Mouse (Mus musculus) lung, postnatal 4 days (tissue): ENCODE measurements at regions not wholly inside any gene's neighbourhood (a gene's known extent, or its start where the extent isn't known, plus 50 kb on each side); places are given as distances from the start of the nearest gene placed in this dataset.

Experiments used
- DNase-seq, 2 experiments: peaks; one replicate each; pipeline ENCODE4 v3.0.0; 2021

DNA sequence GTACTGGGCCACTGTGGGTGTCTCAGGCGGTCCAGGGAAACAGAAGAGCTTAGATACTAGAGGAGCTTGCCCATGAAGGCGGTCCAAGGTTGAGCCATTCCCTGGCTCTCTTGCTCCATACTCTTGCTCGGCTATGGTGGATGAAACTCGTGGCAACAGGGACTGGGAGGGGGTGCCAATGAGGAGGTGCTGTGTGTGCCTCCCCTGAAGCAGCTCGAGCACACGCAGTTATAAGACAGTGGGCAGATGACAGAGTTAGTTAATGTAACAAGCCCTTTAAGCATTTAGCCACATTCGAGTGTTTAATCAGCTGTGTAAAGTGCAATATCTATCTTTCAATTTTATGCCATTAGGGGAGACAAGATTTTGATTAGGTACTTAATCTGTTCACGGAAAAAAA, 237.5 kb downstream of the Dhx35 start:
- no peak for DNase-seq

DNA sequence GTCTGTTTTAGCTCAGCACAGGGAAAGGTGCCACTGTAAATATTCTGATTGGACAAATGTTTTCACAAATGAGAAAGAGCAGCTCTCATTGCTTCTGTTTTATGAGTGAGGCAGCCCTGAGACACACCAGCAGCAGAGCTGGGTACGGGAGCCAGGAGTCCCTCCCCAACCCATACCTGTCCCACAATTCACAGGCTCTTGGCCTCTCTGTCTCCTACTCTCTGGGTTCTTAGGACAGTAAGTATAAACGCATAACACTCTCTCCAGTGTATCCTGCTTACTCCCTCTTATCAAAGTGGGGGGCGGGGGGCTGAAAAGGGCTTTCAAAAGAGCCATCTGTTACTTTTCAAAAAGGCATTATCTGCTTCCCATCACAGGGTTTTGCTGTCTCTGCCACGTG, 245.3 kb downstream of the Dhx35 start:
- DNase-seq, result no peak

DNA sequence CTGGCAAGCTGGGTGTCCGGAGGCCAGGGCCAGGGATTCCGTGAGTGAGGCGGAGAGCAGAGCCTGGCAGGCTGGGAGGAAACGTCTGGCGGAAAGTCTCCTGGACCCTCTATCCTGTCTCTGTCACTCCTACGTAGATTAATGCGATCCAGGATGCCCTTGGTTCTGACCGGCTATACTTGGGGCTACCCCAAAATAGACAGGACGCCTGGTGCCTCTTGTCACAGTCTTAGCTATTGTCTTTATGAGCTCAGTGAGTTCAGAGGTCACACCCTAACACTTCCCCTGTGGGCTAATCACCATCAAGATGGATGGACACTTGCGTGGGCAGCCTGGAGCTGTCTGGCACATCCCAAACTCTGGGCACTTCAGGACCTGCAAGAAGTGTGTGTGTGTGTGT, 258.9 kb downstream of the Dhx35 start:
- DNase-seq, result peak; percentile 56 to 81

DNA sequence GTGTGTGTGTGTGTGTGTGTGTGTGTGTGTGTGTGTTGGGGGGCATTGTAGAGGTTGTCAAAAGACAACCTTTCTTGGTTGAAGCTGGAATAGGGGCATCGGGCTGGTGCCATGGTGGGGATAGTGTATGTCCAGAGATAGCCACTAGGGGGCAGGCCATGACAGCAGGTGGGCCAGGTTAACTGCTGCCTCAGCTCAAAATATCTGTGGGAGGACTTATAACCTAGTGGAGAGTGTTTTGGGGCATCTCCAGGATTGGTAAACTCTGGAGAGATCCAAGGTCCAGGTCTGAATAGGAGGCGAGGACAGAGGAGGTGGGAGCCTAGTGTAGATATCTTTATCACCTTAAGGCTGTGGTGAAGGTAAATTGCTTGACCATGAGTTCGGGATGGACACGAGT, 259.3 kb downstream of the Dhx35 start:
- peak; percentile 58 to 75 for DNase-seq

DNA sequence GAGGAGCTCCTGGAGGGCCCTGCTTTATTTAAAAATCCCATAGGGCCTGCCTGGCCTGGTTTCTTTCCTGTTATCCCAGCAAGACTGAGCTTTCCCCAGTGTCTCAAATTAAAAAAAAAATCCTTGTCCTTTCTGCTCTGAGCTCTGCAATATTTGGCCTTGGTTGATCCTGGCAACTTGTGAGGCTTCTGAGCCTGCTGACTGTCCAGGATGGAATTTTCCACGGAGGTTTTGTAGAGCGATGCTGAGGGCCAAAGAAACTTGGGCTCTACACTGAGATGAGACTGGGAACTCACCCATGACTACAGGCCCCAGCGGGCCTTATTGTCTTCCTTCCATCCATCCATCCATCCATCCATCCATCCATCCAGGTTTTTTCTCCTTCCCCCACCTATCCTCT, 259.8 kb downstream of the Dhx35 start:
- no peak for DNase-seq

DNA sequence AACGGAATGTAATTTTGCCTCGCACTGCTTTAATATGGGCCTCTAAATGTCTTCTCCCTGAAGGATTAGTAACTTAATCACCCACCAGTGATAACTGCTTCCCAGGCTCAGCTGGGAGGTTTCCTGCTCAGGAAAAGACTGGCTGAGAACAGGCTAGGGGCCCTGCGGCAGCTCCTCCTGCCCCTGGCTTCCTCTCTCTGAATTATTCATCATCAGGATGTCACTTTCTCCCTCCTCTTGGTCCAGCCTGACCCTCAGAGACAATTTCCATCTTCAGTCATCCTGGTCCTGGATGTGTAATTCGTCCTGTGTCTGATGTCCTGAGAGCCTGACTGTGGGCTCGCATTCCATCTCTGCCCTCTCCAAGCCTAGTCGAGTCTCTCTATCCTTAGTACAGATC, 261.2 kb downstream of the Dhx35 start:
- DNase-seq, result no peak

DNA sequence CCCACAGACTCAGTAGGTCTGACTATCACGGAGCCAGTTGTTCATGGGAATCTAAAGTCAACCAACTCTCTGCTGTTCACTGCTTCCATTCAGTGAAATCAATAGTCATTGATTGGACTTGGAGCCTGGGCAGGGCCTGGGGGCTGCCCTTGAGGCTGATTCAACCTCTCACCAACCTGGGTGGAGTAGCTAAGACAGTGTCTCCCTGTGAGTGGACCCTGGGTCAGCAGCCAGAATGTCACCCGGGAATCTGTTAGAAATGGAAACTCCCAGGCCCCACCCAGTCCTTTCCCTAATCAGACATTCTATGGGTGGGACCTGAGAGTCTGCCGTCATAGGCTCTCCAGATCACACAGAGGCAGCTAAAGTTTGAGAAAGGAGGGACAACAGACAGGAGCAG, 262.4 kb downstream of the Dhx35 start:
- DNase-seq, result no peak

DNA sequence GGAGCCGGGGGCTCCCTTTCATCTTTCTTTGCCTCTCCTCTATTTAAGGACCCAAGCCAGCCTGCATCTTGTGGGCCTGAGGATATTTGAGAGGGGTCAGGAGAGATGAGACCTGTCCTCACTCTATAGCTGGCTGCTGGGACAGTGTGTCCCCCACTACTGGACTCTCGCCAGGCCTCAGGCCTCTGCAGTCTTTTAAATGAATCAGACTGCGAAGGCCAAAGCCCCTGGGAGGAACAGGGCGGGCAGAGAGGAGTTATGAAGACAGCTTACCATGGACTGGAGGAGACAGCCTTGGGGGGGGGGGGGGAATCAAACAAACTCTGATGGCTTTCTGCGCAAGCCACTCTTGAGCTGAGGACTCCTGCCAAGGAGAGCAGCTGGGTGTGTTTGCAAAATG, 262.9 kb downstream of the Dhx35 start:
- no peak for DNase-seq

DNA sequence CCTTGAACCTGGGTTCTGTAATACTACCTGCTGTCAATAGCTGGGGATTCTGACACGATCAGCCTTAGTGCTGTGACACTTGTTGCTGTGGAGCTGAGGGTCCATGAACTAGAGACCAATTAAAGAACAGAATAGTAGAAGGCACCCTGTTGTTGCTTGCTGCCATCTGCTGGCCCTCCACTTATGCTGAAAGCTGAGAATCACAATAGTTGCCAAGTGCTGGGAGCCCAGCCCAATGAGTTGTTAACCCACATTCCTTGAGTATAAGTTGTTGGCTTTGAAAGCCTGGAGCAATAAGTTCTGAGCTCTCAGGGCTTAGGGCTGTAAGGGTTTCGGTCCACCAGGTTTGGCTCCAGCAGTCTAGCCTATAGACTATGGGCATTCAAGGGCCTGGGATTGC, 267.7 kb downstream of the Dhx35 start:
- peak; percentile 35 to 41 for DNase-seq

DNA sequence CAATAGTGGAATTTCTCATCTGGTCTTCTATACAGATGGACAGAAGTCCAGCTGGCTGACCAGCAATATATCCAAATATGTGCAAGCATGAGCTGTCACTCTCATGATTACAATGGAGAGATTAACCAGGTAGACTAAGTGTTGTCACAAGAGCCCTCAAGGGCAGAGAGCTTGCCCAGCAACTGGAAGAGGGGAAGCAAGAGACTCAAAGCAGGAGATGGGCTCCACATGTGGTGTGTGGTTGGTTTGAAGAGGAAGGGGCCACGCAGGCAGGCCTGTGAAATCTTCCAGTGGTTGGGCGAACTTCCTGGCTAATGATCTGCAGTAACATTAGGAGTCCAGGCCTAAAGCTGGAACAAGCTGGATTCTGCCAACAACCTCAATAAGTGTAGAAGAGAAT, 268.1 kb downstream of the Dhx35 start:
- DNase-seq, result no peak

DNA sequence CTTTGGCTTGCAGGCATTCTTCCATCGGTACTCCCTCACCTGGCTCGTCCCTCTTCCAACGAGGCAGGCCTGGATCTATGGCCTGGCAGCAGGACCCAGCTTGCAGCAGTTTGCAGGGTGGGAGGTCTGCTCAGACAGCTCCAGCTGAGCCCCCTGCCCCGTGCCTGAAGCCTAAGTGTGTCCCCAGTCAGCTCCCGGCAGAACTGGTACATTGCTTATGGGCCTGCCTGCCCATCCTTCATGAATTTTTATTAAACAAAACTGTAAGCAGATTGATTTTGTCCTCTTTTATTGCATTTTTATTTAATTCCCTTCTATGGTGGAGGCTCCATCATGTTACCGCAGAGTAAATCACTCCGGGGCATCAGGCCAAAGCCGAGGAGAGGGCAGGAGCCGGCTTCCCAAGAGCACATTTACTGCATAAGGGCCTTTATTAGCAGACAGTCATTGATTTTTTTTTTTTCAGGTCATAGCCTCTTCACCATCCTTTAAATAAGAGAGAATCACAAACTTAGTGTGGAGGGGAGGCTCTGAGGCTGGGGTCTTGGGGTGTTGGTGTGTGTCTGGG, 269.9 kb downstream of the Dhx35 start:
- no peak for DNase-seq

DNA sequence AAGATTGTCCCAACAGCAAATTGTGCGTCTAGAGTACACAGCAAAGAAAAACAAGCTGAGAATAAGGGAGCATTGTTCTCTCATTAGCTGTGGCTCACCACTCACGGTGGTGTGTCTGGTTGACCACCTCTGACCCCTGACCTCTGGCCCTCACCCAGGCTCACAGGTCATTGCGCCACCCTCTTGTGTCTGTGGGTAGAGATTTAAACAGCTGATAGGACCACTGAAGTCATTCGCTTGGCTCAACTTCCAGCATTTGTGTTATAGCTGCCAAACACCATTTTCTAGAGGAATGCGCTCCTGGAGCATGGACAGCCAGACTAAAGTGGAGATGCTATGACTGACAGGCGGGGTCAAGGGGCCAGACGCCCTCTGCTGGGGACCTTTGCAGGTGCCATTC, 272.9 kb downstream of the Dhx35 start:
- DNase-seq, result no peak

DNA sequence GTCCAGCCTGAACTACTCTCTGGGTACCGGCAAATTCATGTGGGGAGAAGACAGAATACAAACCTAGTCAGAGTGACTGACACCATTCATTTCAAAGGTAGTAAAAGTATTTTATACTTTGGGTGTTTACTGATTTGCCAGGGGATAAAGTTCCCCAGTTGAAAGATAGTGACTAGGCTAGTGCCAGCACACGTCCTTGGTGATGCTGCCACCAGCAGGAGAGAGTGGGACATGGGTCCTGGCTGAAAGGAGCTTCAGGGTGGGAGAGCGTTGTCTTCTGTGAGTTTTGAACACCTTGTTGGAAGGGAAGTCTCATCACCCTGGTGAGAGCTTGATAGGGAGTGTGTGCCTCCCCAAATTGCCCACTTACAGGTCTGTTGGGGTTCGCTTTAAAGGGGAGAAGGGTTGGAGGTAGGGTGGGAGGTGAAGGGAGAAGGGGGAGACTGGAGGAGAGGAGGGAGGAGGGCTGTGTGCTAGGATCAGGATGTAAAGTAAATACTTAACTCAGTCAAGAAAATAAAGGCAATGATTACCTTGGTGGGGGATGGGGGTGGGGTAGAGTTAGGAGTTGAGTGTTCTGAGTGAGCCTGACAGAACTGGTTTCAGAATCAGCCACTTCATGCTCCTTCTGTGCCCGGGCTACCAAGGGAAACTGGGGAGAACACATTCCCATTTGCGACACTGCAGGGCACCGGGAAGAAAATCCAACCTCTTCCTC, 273.9 kb downstream of the Dhx35 start:
- DNase-seq, result peak in 1 of 2 experiments; percentile 16

DNA sequence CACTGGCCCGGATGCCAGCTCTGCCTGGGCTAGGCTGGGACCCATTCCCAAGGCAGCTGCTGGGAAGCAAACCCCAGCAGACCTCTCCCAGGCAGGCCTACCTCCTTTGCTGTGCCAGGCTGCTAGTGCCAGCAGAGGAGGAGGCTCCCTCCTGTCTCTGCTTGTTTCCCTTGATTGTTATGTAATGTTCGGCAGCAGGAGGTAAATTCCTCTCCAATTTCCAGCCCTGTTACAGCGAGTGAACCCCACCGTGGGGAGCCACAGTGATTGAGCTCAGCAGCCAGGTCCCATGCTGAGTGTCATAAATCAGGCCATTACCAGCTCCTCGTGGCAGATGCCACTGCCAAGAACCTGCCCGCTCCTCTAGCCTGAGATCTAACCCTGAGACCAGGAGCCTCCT, 274.6 kb downstream of the Dhx35 start:
- DNase-seq, result no peak

DNA sequence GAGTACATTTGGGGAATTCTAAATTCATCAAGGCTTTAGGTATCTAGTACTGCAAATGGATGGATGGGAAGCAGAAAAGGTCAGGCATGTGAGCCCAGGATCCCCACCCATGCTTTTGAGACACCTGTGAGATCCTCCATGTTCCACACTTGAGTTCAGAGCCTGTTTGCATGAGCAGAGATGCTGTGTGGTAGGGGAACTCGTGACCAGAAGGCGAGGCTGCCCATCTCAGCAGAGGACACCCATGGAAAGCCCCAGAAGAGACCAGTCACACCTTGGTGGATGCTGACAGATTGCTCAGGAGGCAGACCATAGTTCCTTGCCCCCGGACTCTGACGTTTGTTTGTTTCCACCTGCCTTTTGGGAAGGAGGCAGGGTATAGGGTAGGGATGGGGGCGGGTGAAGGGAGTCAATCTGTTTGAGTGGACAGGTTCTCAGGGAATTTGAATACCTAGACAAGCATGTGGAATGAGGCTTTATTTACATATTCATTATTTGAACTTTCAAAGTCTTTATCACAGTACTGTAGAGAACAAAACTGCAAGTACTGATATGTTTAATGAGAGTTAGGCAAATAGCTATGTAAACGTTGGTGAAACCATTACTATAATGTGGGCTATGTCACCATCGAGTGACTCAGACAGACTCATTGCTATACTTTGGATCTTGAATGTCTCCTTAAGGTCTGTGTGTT, 278.5 kb downstream of the Dhx35 start:
- no peak for DNase-seq

DNA sequence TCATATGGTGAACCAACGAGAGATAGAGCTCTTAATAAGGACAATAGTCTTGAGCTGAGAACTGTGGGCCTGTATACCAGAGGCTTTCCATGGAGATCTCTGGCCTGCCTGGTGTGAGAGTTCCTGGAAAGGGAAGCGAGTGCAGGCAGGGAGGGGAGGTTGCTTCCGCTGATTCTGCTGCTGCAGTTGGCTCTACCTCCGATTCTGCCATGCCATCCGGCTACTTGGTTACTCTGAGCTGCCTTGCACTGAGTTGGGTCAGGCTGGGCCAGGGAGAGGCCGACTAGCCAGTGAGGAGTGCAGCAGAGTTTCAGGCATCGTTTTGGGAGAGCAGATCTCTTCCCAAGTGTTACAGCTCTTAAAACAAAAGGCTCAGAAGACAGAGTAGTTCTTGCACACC, 285.2 kb downstream of the Dhx35 start:
- DNase-seq, result no peak

DNA sequence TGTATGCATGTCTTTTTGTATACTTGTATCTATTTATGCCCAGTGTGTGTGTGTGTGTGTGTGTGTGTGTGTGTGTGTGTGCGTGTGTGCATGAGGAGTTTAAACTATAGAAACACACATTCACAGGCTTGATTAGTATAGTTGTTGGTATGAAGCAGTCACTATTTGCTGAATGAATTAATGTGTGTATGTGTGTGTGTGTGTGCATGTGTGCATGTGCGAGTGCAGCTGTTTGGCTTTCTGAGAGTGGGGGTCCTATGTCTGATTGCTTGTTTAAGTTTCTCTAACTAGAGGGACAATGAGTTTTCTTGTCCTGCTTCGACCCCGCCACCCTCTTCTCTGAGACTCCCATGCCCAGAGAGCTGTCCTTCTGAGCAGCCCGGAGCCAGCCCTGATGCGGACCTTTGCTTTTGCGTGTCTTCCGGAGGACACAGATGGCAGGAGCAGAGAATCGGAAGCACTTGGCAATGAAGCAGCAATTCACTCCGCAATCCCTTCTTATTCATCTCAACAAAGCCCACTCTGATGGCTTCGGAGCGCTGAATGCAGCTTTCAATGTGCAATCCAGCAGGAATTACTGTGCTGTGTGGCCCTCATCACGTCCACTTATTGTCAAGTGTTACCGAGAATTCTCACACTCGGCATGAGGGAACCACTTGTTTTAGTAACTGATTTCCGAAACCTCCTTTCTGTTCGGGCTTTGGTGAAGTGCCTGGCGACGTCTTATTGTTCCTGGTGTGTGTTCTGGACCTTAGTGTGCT, 286.4 kb downstream of the Dhx35 start:
- no peak for DNase-seq

DNA sequence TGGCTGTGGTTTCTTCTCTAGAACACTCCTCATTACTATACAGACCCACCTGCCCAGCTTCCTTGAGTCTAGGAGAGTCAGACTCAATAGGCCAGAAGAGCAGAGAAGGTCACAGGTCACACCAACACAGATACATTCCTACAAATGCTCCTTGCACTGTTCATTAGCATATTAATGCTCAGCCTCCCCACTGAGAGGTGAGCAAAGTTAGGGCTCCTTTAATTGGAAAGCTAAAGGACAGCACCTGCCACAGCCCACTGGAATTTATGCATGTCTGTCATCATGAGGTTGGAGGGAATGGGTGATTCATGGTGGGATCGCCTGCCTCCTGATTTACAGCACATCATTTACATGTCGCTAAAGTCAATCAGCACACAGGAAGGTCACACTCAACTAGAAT, 292.2 kb downstream of the Dhx35 start:
- DNase-seq, result no peak

DNA sequence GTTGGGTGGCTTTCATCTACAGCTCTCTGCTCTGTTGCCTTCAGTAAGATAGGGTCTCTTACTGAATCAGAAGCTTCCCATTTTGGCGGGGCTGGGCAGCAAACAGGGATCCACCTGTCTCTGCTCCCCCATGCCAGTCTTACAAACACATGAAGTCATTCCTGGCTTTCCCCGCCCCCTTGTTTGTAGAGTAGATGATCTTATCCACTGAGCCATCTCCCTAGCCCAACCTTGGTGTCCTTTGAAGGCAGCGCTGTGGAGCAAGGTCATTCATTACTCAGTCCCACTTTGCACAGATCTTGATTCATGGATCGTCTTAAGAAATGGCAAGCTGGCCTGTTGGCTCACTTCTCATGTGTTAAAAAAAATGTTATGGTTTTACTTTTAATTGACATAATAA, 293.6 kb downstream of the Dhx35 start:
- DNase-seq, result no peak

DNA sequence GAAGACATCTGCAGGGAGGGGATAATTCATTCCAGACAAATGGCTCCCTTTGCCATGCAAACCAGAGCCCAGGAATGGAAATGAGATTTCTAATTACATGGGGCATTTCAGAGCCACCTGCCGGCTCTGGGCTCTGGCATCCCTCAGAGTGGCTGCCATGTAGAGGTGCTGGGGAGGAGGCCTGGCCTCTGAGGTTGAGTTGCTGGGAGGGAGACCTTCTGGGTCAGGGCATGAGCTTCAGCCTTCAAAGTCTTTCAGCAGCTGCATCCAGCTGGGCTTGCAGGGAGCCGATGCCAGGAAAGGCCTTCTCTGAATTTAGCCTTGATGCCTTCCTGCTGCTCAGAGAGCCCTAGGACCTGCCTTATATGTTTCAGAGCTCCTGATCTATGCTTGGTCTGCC, 302.1 kb downstream of the Dhx35 start:
- DNase-seq, result peak; percentile 57 to 82

DNA sequence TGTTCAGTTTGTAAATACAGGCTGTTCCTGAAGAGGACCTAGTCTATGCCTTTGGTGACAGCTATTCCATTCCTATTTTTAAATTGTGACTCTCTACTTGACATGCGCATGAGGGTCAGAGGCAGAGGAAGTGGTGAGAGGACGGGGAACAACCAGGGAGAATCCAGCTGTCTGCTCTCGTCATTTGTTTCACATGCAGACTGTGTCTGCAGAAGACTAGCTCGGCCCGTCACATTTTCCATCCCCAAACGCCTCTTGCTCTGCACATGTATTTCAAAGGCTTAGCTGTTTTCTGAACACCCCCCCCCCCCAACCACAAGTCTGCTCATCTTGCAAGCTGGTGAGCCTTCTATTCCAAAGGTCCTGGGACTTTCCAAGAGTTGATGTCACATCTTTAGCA, 339.4 kb downstream of the Dhx35 start:
- DNase-seq, result no peak

DNA sequence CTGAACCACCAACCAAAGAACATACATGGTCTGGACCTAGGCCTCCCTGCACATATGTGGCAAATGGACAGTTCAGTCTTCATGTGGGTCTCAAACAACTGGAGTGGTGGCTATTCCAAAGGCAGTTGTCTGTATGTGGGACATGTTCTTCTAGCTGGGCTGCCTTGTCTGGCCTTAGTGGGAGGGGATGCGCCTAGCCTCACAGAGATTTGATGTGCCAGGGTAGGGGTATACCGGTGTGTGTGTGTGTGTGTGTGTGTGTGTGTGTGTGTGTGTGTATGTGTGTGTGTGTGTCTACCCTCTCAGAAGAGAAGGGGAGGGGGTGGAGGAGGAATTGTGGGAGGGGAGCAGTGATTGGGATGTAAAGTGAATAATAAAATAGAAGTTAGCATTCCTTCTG, 344.0 kb downstream of the Dhx35 start:
- no peak for DNase-seq

DNA sequence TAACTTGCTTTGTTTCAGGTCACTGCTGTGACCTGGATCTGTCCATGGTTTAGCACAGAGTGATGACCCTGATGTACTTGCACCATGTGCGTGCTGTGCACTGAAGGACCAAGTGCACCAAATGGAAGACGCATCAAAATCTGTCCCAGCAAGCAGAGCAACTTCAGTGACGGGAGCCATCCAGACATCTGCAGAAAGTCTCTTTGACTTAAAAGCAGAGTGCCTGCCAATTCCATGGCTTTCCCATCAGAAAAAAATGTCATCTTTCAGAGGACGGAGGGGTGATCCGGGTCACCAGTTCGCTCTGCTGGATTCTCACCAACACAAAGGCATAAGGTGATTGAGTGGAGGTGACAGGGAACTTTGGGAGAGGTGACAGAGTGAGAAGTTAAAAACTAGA, 351.4 kb downstream of the Dhx35 start:
- no peak for DNase-seq

DNA sequence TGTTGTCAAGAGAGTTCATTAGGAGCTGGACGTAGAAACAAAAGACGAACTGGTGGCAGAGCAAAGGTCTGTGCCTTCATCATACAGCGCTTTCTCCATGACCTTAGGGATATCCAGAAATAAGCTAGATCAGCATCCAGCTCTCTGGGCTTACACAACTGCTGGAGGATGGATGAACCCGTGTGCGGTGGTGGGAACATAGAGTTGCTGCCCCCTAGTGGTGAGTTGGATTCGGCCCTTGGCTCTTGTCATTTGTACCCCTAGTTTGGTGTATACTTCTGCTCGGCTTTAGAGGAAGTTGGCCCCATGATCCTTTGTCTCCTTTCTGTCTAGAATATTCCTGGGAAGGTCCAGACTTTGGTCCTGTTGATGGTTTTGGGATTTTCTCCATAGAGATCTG, 369.4 kb downstream of the Dhx35 start:
- DNase-seq, result peak; percentile 24 to 44
